Mouse (Mus musculus) liver, adult 2 months (tissue): Measurements from ENCODE around the gene R3hdml.

Experiments used
- CTCF ChIP-seq: fragments of 200-500 bp; IDR thresholded peaks from 2 replicates; pipeline ENCODE4 v1.5.1; 2011; ENCODE audit warnings: low read depth, low read length, control low read depth
- POLR2A ChIP-seq: fragments of 200-500 bp; IDR thresholded peaks from 2 replicates; pipeline ENCODE4 v1.6.1; 2011; ENCODE audit warnings: low read length, control low read depth; ENCODE audit not compliant: insufficient read depth; ENCODE audit errors: extremely low read depth

DNA sequence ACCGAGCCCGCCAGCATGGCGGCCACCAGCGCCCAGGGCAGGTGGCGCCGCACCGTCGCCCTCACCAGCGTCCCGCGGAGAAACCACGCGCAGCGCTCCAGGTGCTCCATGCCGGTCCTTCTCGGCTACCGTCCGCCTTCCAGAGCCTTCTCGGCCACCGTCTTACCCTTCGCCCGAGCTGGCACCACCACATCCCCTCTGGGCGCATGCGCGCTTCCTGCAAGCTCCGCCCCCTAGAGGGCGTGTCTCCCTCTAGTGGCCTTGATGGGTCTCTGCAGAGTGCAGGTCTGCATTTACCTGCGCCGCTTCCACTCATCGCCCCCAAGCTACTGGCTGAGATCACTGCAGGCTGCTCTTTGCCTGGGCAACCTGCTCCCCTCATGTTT lies 19.7 kb upstream of the R3hdml start, which contains the start of gene Fitm2:
- peak; percentile 99 for TF ChIP-seq CTCF
- peak; percentile 63 for TF ChIP-seq POLR2A
